Mouse (Mus musculus): Measurements from ENCODE around the gene Gabpb1. TPM values are rescaled to one million over a fixed set of nuclear protein-coding genes. Genes with fewer than 3 reads are reported as not detected.
"Not testable (repeated sequence)": the region's sequence is repeated elsewhere in the genome, so short reads cannot be mapped to it uniquely, and the experiment has no call there.

Gene Gabpb1
- polyA plus RNA-seq, 2 experiments = 9.4 to 23.1 TPM

DNA sequence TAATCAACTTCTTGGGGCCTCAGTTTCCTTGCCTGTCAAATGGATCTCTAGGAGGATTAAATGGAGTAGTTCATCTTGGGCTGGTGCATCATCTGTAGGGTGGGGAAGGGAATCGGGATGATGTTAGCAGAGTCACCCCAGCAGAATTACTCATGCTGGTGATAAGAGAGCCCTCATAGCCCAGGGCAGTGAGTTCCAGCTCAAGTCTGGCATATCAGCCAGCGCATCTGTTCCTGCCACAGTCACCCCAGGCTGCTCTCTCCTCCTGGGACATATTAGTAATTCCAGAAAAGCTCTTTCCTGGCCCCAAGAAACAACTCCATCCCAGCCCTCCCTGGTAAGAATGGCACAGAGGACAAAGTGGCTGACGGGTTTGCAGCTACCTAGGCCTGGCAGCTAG lies 60.8 kb downstream of the Gabpb1 start:
- ATAC-seq (ENCODE audit: insufficient read depth) = no peak
- H3K4me3 ChIP-seq (ENCODE audit: insufficient read depth in 1 of 2, low read depth in 2 of 2, low read length in 2 of 2) = no peak overlapping the region
- no peak for DNase-seq (ENCODE audit: low read depth in 3 of 3, low spot score in 3 of 3)
- H3K9ac ChIP-seq (replicated peaks) = no peak overlapping the region
- no peaks in the 10 kb centered on the region for H3K36me3 ChIP-seq (replicated peaks; ENCODE audit: control insufficient read depth, insufficient read depth, low read depth)
- whole genome bisulfite sequencing (ENCODE audit: insufficient replicate concordance) = 58% methylated on average over 3 of the region's 3 CpGs
- H3K27me3 ChIP-seq (ENCODE audit: control insufficient read depth, insufficient read depth, low read length) = no peaks in the 10 kb centered on the region
- no peaks in the 10 kb centered on the region for H3K9me3 ChIP-seq (ENCODE audit: control insufficient read depth, low read length)
- H3K4me1 ChIP-seq (replicated peaks; ENCODE audit: control insufficient read depth in 2 of 2, insufficient read depth in 2 of 2, low read length in 1 of 2) = peaks cover 0 to 5% of the 10 kb centered on the region in 2 experiments; a peak in 2 of 4 replicates
- no peak overlapping the region for H3K27ac ChIP-seq
- H3K4me2 ChIP-seq (ENCODE audit: low read depth) = no peak overlapping the region
- TF ChIP-seq EP300 (IDR thresholded peaks at IDR 0.05; ENCODE audit: low read depth) (no peak), CTCF (IDR thresholded peaks at IDR 0.05; ENCODE audit: low read depth) (no peak)

DNA sequence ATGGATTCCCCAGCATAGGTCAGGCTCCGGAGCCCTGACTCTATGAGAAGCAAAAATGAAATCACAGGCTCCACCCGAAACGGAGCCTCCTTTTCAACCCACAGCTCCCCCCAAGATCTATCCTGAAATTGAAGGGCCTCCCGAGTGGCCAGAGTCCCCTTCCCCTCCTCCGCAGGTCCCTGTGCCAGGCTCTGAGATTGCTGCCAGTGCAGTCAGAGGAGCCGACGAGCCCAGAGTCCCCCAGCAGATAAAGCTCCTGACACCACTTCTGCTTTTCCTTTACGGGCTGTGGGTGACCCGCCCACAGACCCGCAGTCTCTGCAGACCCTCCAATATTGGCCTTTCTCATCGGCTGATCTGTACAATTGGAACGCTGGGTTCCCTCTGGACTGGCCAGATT lies 66.5 kb downstream of the Gabpb1 start:
- not testable (repeated sequence) for H3K4me2 ChIP-seq (ENCODE audit: low read depth); H3K27me3 ChIP-seq (ENCODE audit: control insufficient read depth, insufficient read depth, low read length); H3K36me3 ChIP-seq (replicated peaks; ENCODE audit: control insufficient read depth, insufficient read depth, low read depth); H3K4me3 ChIP-seq (ENCODE audit: insufficient read depth in 1 of 2, low read depth in 2 of 2, low read length in 2 of 2); H3K27ac ChIP-seq; H3K9me3 ChIP-seq (ENCODE audit: control insufficient read depth, low read length); DNase-seq (ENCODE audit: low read depth in 3 of 3, low spot score in 3 of 3); ATAC-seq (ENCODE audit: insufficient read depth); H3K9ac ChIP-seq (replicated peaks); H3K4me1 ChIP-seq (replicated peaks; ENCODE audit: control insufficient read depth in 2 of 2, insufficient read depth in 2 of 2, low read length in 1 of 2)
- WGBS (ENCODE audit: insufficient replicate concordance) = 23% methylated on average over 12 of the region's 12 CpGs

DNA sequence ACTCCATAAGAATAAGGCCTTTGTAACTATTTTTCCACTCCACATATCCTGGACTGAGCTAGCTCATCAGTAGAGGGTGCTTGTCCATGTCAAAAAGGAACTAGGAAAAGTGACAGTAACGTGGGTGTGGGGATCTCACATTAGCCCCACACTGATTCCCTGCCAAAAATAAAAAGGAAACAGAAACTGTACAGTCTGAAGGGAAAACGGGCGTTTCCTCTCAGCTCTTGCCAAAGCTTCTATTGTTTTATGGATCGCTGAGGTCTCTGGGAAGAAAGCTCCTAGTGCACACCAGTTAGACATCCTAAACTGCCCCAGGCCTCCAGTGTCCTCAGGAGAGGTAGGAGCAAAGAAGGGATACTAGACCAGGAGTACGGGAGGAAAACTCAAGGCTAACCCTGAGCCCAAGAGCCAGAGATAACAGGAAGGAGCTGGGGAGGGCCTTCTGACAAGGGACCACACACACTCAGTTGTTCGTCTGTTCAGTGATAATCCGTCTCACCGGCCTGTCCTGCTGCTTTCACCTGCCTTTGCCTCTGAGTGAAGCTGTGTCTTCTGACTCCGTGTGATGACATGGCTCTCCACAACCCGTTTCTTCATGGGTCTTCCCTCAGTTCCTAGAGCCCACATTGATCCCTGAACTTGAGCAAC lies 68.5 kb downstream of the Gabpb1 start:
- no peak for ATAC-seq (ENCODE audit: insufficient read depth)
- H3K4me1 ChIP-seq (replicated peaks; ENCODE audit: control insufficient read depth in 2 of 2, insufficient read depth in 2 of 2, low read length in 1 of 2) = no peaks in the 10 kb centered on the region
- H3K4me3 ChIP-seq (ENCODE audit: insufficient read depth in 1 of 2, low read depth in 2 of 2, low read length in 2 of 2) = no peak overlapping the region
- TF ChIP-seq CTCF (IDR thresholded peaks at IDR 0.05; ENCODE audit: low read depth) (no peak), EP300 (IDR thresholded peaks at IDR 0.05; ENCODE audit: low read depth) (no peak)
- no peaks in the 10 kb centered on the region for H3K27me3 ChIP-seq (ENCODE audit: control insufficient read depth, insufficient read depth, low read length)
- WGBS (ENCODE audit: insufficient replicate concordance) = 29% methylated on average over 10 of the region's 10 CpGs
- H3K4me2 ChIP-seq (ENCODE audit: low read depth) = no peak overlapping the region
- no peaks in the 10 kb centered on the region for H3K9me3 ChIP-seq (ENCODE audit: control insufficient read depth, low read length)
- no peak overlapping the region for H3K27ac ChIP-seq
- DNase-seq (ENCODE audit: low read depth in 3 of 3, low spot score in 3 of 3) = no peak
- no peaks in the 10 kb centered on the region for H3K36me3 ChIP-seq (replicated peaks; ENCODE audit: control insufficient read depth, insufficient read depth, low read depth)
- H3K9ac ChIP-seq (replicated peaks) = no peak overlapping the region

DNA sequence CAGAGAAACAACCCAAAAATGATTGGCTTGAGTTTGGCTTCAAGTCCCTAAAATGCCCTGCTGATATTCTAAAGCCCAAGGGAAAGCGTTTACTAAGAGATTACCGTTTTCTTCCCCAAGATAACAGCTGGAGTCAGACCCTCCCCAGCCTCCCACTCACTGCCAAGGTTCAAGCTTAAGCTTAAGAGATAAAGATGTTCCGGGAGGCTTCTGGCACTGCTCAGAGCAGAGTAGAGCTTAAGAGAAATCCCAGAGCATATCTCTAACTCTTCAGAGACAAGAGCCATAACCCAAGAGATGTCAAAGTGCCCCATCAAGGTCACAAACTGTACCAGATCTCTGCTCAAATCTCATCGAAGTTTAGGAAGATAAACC lies 69.5 kb downstream of the Gabpb1 start:
- Histone ChIP-seq H3K9me3 (ENCODE audit: control insufficient read depth, low read length) (no peaks in the 10 kb centered on the region), H3K4me2 (ENCODE audit: low read depth) (no peak overlapping the region), H3K36me3 (replicated peaks; ENCODE audit: control insufficient read depth, insufficient read depth, low read depth) (no peaks in the 10 kb centered on the region), H3K4me3 (ENCODE audit: insufficient read depth in 1 of 2, low read depth in 2 of 2, low read length in 2 of 2) (no peak overlapping the region), H3K9ac (replicated peaks) (no peak overlapping the region), H3K4me1 (replicated peaks; ENCODE audit: control insufficient read depth in 2 of 2, insufficient read depth in 2 of 2, low read length in 1 of 2) (no peaks in the 10 kb centered on the region), H3K27ac (no peak overlapping the region), H3K27me3 (ENCODE audit: control insufficient read depth, insufficient read depth, low read length) (no peaks in the 10 kb centered on the region)
- ATAC-seq (ENCODE audit: insufficient read depth) (no peak), DNase-seq (ENCODE audit: low read depth in 3 of 3, low spot score in 3 of 3) (no peak)
- 15% methylated on average over 4 of the region's 4 CpGs for WGBS (ENCODE audit: insufficient replicate concordance)
- no peak for TF ChIP-seq CTCF (IDR thresholded peaks at IDR 0.05; ENCODE audit: low read depth)
- TF ChIP-seq EP300 (IDR thresholded peaks at IDR 0.05; ENCODE audit: low read depth) = no peak

DNA sequence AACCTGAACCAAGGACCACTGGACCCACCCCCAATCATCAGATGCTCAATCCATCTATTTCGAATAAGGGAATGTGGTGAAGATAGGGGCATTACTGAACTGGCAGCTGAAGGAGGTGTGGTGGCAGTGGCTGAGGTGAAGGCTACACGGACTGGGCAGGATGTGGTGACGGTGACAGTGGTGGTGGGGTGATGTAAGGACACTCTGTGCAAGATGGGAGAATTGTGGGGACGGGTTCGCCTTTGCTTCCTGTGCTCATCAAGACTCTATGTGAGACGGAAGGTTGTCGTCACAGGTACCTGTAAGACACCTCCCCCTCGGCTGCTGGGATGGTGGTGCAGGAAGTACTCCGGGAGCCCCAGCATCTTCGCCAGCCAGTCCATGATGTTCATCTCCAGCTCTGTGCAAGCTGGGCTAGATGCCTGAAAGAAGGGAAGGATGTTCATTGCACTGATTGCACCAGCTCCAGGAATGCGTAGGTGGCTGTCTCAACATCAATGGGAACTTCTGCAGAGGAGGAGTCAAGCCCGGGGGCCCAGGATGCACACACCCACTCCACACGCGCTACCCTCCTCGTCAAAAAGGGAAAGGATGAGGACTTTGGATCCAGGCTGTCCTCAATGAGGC lies 70.0 kb downstream of the Gabpb1 start:
- Histone ChIP-seq H3K27ac (no peak overlapping the region), H3K4me3 (ENCODE audit: insufficient read depth in 1 of 2, low read depth in 2 of 2, low read length in 2 of 2) (no peak overlapping the region), H3K4me2 (ENCODE audit: low read depth) (no peak overlapping the region), H3K36me3 (replicated peaks; ENCODE audit: control insufficient read depth, insufficient read depth, low read depth) (no peaks in the 10 kb centered on the region), H3K9ac (replicated peaks) (no peak overlapping the region), H3K27me3 (ENCODE audit: control insufficient read depth, insufficient read depth, low read length) (no peaks in the 10 kb centered on the region), H3K9me3 (ENCODE audit: control insufficient read depth, low read length) (no peaks in the 10 kb centered on the region), H3K4me1 (replicated peaks; ENCODE audit: control insufficient read depth in 2 of 2, insufficient read depth in 2 of 2, low read length in 1 of 2) (no peaks in the 10 kb centered on the region)
- ATAC-seq (ENCODE audit: insufficient read depth) = no peak
- TF ChIP-seq CTCF (IDR thresholded peaks at IDR 0.05; ENCODE audit: low read depth) (no peak), EP300 (IDR thresholded peaks at IDR 0.05; ENCODE audit: low read depth) (no peak)
- WGBS (ENCODE audit: insufficient replicate concordance) = 60% methylated on average over 15 of the region's 15 CpGs
- DNase-seq (ENCODE audit: low read depth in 3 of 3, low spot score in 3 of 3) = no peak

All from liver, embryonic 14.5 days (tissue).